Comparison of ENCODE assay signal across 31 mouse cellular contexts in genomic region chr7:107756748-107757147, GRCm38 (mm10). TPM values are rescaled to one million over a fixed set of nuclear protein-coding genes. Genes with fewer than 3 reads are reported as not detected.
A peak's percentile ranks its signal among the peaks of the same experiment; 100 is the strongest.
DNase-seq lines count a peak whose midpoint lies in the region; ATAC-seq lines count a peak whose summit lies in the region.
"Had no signal": no experiment of that assay in that cellular context is flagged by ENCODE, and none has a peak within 500 bp of the region (broad histone marks: within the 10 kb centered on the region; RNA-seq: fewer than 3 reads in every experiment).

No protein-coding gene starts in this region.

- no peaks in the 10 kb centered on the region for H3K9me3 ChIP-seq in heart, embryonic 10.5 days
- H3K9me3 ChIP-seq: embryonic facial prominence, embryonic 12.5 days; embryonic facial prominence, embryonic 15.5 days; heart, embryonic 12.5 days; heart, embryonic 15.5 days had no signal

- H3K4me1 ChIP-seq in heart, embryonic 10.5 days = peaks cover 25% of the 10 kb centered on the region

- no peak overlapping the region for H3K4me3 ChIP-seq in heart, embryonic 10.5 days
- H3K4me3 ChIP-seq: embryonic facial prominence, embryonic 12.5 days; embryonic facial prominence, embryonic 15.5 days; heart, embryonic 12.5 days; heart, embryonic 15.5 days had no signal

- ATAC-seq in hematopoietic stem cell, adult 5-6 weeks (replicated peaks in 1 of 2; ENCODE audit: insufficient read depth in 1 of 2, low FRiP score in 2 of 2, low TSS enrichment in 1 of 2, low read depth in 1 of 2, poor library complexity in 2 of 2, severe bottlenecking in 2 of 2) = peak; percentile 48 to 63; a peak in 2 of 4 replicates
- ATAC-seq: CD4-positive, CD25-positive, alpha-beta regulatory T cell, adult 4 months; forebrain, embryonic 14.5 days; inflammation-experienced regulatory T-cells, adult 6 months had no signal

- H3K36me3 ChIP-seq in heart, embryonic 10.5 days = no peaks in the 10 kb centered on the region
- H3K36me3 ChIP-seq in splenic B cell, adult 2 months (ENCODE audit: control insufficient read depth, insufficient read depth, low read length, poor library complexity, severe bottlenecking) = no peaks in the 10 kb centered on the region
- H3K36me3 ChIP-seq: embryonic facial prominence, embryonic 12.5 days; embryonic facial prominence, embryonic 15.5 days; heart, embryonic 12.5 days; heart, embryonic 15.5 days had no signal

- peaks cover 10% of the 10 kb centered on the region; the same call in 1 of the 2 replicates for H3K27me3 ChIP-seq in heart, embryonic 10.5 days (ENCODE audit: insufficient read depth, poor library complexity, severe bottlenecking)
- no peaks in the 10 kb centered on the region for H3K27me3 ChIP-seq in splenic B cell, adult 2 months (ENCODE audit: control insufficient read depth, insufficient read depth, low read length, poor library complexity, severe bottlenecking)
- H3K27me3 ChIP-seq: embryonic facial prominence, embryonic 15.5 days had no signal

- WGBS in heart, embryonic 10.5 days = 86% methylated on average over 2 of the region's 2 CpGs

- H3K27ac ChIP-seq in heart, embryonic 10.5 days = no peak overlapping the region
- H3K27ac ChIP-seq: embryonic facial prominence, embryonic 12.5 days; embryonic facial prominence, embryonic 15.5 days; heart, embryonic 15.5 days; hindbrain, embryonic 14.5 days; hindbrain, postnatal 0 days had no signal

- peak; percentile 41 for DNase-seq in heart, adult 11 months
- DNase-seq in heart, embryonic 10.5 days (ENCODE audit: low spot score) = no peak
- DNase-seq in splenic B cell, adult 2 months (ENCODE audit: low read depth, low spot score) = peak; percentile 51
- no peak for DNase-seq in adrenal gland, postnatal 36 days
- DNase-seq in urinary bladder, adult 2 months (ENCODE audit: low spot score) = no peak
- DNase-seq in urinary bladder, postnatal 4 days (ENCODE audit: low spot score in 2 of 2) = no peak
- DNase-seq: adrenal gland, adult 2 months; adrenal gland, postnatal 14 days; cerebellum, adult 11-12 months; cerebellum, adult 8-10 months; cerebellum, postnatal 10 days; gastrocnemius, postnatal 25 days; heart, postnatal 10 days; heart, postnatal 36 days had no signal

RNA-seq across cellular contexts. Expression of gene Cyb5r2, which starts 1.1 kb away (rescaled TPM):
- polyA plus RNA-seq in heart, embryonic 10.5 days (2016; fragmentation: Nextera tagmentation; extraction: Ambion mirVana) = 1.2 and 1.3 TPM in 2 replicates
- total RNA-seq in hematopoietic stem cell, adult 5-6 weeks (2017) = not detected in 2 replicates
- total RNA-seq in adrenal gland, postnatal 36 days (2021) = not detected
- 0.13 TPM in 1 of 2 replicates, not detected in the other for polyA plus RNA-seq in urinary bladder, adult 2 months (2012; rRNA removed)
- total RNA-seq: adrenal gland, adult 2 months; adrenal gland, postnatal 14 days; heart, postnatal 10 days; heart, postnatal 36 days; MEL had no signal
- polyA plus RNA-seq: adrenal gland, adult 2 months; C2C12; CD4-positive, CD25-positive, alpha-beta regulatory T cell, adult 4 months; forebrain, embryonic 14.5 days; inflammation-experienced regulatory T-cells, adult 6 months had no signal

RNA-seq across cellular contexts. Expression of gene Ovch2, which starts 44.3 kb away (rescaled TPM):
- not detected in 2 replicates for polyA plus RNA-seq in heart, embryonic 10.5 days (2016; fragmentation: Nextera tagmentation; extraction: Ambion mirVana)
- total RNA-seq in hematopoietic stem cell, adult 5-6 weeks (2017) = not detected in 2 replicates
- not detected for total RNA-seq in adrenal gland, postnatal 36 days (2021)
- not detected in 2 replicates for polyA plus RNA-seq in urinary bladder, adult 2 months (2012; rRNA removed)
- total RNA-seq: adrenal gland, adult 2 months; adrenal gland, postnatal 14 days; gastrocnemius, adult 8-10 months; gastrocnemius, postnatal 25 days; heart, adult 8-10 months; heart, postnatal 10 days; heart, postnatal 36 days; hindbrain, postnatal 0 days; MEL had no signal
- polyA plus RNA-seq: adrenal gland, adult 2 months; brain, embryonic 14.5 days; C2C12; CD4-positive, CD25-positive, alpha-beta regulatory T cell, adult 4 months; embryonic facial prominence, embryonic 12.5 days; embryonic facial prominence, embryonic 15.5 days; forebrain, embryonic 11.5 days; forebrain, embryonic 14.5 days; heart, embryonic 12.5 days; heart, embryonic 15.5 days; hindbrain, embryonic 11.5 days; hindbrain, embryonic 14.5 days; hindbrain, postnatal 0 days; inflammation-experienced regulatory T-cells, adult 6 months had no signal

RNA-seq across cellular contexts. Expression of gene Olfr467, which starts 55.3 kb away (rescaled TPM):
- polyA plus RNA-seq in heart, embryonic 10.5 days (2016; fragmentation: Nextera tagmentation; extraction: Ambion mirVana) = not detected in 2 replicates
- not detected in 2 replicates for total RNA-seq in hematopoietic stem cell, adult 5-6 weeks (2017)
- total RNA-seq in adrenal gland, postnatal 36 days (2021) = not detected
- not detected in 2 replicates for polyA plus RNA-seq in urinary bladder, adult 2 months (2012; rRNA removed)
- total RNA-seq: adrenal gland, adult 2 months; adrenal gland, postnatal 14 days; gastrocnemius, adult 8-10 months; gastrocnemius, postnatal 25 days; heart, adult 8-10 months; heart, postnatal 10 days; heart, postnatal 36 days; hindbrain, postnatal 0 days; MEL had no signal
- polyA plus RNA-seq: adrenal gland, adult 2 months; brain, embryonic 14.5 days; C2C12; CD4-positive, CD25-positive, alpha-beta regulatory T cell, adult 4 months; embryonic facial prominence, embryonic 12.5 days; embryonic facial prominence, embryonic 15.5 days; forebrain, embryonic 11.5 days; forebrain, embryonic 14.5 days; heart, embryonic 12.5 days; heart, embryonic 15.5 days; hindbrain, embryonic 11.5 days; hindbrain, embryonic 14.5 days; hindbrain, postnatal 0 days; inflammation-experienced regulatory T-cells, adult 6 months had no signal

Comparison
In these comparisons a context has a peak if more than half of its experiments do, and no peak if none do; other contexts are left out.
1. DNase-seq: peak in heart, adult 11 months (single experiment) and splenic B cell, adult 2 months (single experiment); none in heart, embryonic 10.5 days (single experiment), adrenal gland, postnatal 36 days (0 of 2), urinary bladder, adult 2 months (single experiment) and urinary bladder, postnatal 4 days (0 of 2).